Mouse (Mus musculus): ENCODE measurements at regions not wholly inside any gene's neighbourhood (a gene's known extent, or its start where the extent isn't known, plus 50 kb on each side); places are given as distances from the start of the nearest gene placed in this dataset.

DNA sequence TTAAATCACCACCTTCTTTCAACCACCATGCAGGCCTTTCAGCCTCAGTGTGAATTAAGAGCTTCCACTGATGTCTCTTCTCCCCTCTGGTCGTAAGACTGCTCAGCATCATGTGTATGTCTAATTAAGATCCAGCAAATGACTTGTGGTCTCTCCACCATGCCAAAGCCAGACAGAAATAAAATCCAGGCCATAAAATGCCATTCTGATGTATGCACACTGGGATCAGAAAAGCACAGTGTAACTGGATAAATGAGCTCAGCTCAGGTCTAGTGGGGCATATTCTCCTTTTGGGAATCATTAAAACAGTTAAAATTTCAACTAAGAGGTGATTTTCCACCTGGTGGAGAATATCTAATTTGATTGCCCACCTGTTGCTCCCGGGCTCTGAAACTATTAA is 136.5 kb downstream of the Slc5a7 start:
- Histone ChIP-seq H3K4me3 (replicated peaks; ENCODE audit: low read length) (no peak overlapping the region), H3K4me1 (replicated peaks; ENCODE audit: control insufficient read depth, insufficient read depth, low read length) (no peaks in the 10 kb centered on the region), H3K9ac (no peak overlapping the region), H3K27me3 (ENCODE audit: control insufficient read depth, insufficient read depth, low read length) (no peaks in the 10 kb centered on the region), H3K4me2 (replicated peaks) (no peak overlapping the region), H3K27ac (no peak overlapping the region), H3K9me3 (ENCODE audit: control insufficient read depth, low read length) (no peaks in the 10 kb centered on the region), H3K36me3 (replicated peaks; ENCODE audit: control insufficient read depth, insufficient read depth) (no peaks in the 10 kb centered on the region)
- no peak for ATAC-seq (ENCODE audit: low FRiP score)
- DNase-seq (ENCODE audit: low spot score) = no peak
- WGBS = 76% methylated on average over 2 of the region's 2 CpGs

DNA sequence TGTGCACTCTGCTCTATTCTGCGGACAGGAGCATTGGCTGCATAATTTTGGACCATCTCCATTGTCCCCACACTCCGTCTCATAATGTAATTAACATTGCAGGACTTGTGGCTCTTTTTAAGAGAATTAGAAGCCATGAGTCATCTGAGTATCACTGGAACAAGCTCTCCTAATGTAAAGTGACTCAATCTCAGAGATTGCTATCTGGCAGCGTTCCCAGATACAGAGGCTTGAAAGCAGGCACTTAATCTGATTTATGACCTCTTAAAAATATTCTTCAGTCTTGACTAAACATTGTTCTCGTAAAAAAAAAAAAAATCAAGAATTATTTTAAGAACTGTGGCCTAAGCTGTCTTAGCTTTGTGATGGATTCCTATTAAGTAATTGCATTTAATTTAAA is 140.1 kb downstream of the Slc5a7 start:
- Histone ChIP-seq H3K4me1 (replicated peaks; ENCODE audit: control insufficient read depth, insufficient read depth, low read length) (no peaks in the 10 kb centered on the region), H3K27ac (no peak overlapping the region), H3K27me3 (ENCODE audit: control insufficient read depth, insufficient read depth, low read length) (no peaks in the 10 kb centered on the region), H3K9ac (no peak overlapping the region), H3K36me3 (replicated peaks; ENCODE audit: control insufficient read depth, insufficient read depth) (no peaks in the 10 kb centered on the region), H3K4me3 (replicated peaks; ENCODE audit: low read length) (no peak overlapping the region), H3K9me3 (ENCODE audit: control insufficient read depth, low read length) (no peaks in the 10 kb centered on the region), H3K4me2 (replicated peaks) (no peak overlapping the region)
- 60% methylated on average over 4 of the region's 4 CpGs for WGBS
- no peak for DNase-seq (ENCODE audit: low spot score)
- ATAC-seq (ENCODE audit: low FRiP score) = no peak

DNA sequence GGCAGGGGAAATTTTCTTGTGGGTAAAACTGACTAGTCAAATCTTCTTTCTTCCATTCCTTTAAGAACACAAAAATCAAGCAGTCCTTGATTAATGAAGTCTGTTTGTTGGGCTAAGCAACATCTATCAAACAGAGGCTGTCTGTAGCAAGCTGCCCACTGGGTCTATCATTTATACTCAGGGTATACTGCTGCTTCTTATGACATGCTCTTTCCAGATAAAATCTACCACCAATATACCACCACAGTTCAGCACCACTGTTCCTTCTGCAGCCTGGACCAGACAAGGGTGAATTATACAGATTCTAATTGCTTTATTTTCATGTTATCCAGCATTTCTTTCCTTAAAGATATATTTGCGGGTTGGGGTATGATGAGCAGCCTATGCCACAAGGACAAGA is 140.5 kb downstream of the Slc5a7 start:
- H3K27me3 ChIP-seq (ENCODE audit: control insufficient read depth, insufficient read depth, low read length) = no peaks in the 10 kb centered on the region
- DNase-seq (ENCODE audit: low spot score) (no peak), ATAC-seq (ENCODE audit: low FRiP score) (no peak)
- no peaks in the 10 kb centered on the region for H3K9me3 ChIP-seq (ENCODE audit: control insufficient read depth, low read length)
- no peak overlapping the region for H3K9ac ChIP-seq
- 95% methylated on average over 1 of the region's 1 CpGs for WGBS
- no peak overlapping the region for H3K4me3 ChIP-seq (replicated peaks; ENCODE audit: low read length)
- no peak overlapping the region for H3K4me2 ChIP-seq (replicated peaks)
- H3K4me1 ChIP-seq (replicated peaks; ENCODE audit: control insufficient read depth, insufficient read depth, low read length) = no peaks in the 10 kb centered on the region
- no peak overlapping the region for H3K27ac ChIP-seq
- no peaks in the 10 kb centered on the region for H3K36me3 ChIP-seq (replicated peaks; ENCODE audit: control insufficient read depth, insufficient read depth)

DNA sequence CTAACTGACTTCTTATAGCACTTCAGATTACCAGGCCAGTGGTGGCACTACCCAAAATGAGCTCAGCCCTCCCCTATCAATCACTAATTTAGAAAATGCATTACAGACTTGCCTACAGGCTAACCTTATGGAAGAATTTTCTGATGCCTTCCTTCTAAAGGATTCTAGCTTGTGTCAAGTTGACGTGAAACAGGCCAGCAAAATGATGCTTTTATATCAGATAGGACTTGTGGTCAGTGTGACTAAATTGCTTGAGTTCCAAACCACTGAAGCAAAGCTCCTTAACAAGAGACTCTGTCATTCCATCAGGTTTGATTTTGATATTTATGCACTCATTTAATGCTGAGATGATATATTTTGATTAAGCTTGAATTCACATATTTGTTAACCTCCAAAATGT is 143.0 kb downstream of the Slc5a7 start:
- Histone ChIP-seq H3K9ac (no peak overlapping the region), H3K9me3 (ENCODE audit: control insufficient read depth, low read length) (no peaks in the 10 kb centered on the region), H3K27me3 (ENCODE audit: control insufficient read depth, insufficient read depth, low read length) (no peaks in the 10 kb centered on the region), H3K27ac (no peak overlapping the region), H3K4me1 (replicated peaks; ENCODE audit: control insufficient read depth, insufficient read depth, low read length) (no peaks in the 10 kb centered on the region), H3K4me3 (replicated peaks; ENCODE audit: low read length) (no peak overlapping the region), H3K36me3 (replicated peaks; ENCODE audit: control insufficient read depth, insufficient read depth) (no peaks in the 10 kb centered on the region), H3K4me2 (replicated peaks) (no peak overlapping the region)
- no peak for DNase-seq (ENCODE audit: low spot score)
- ATAC-seq (ENCODE audit: low FRiP score) = no peak
- 84% methylated on average over 1 of the region's 1 CpGs for WGBS

DNA sequence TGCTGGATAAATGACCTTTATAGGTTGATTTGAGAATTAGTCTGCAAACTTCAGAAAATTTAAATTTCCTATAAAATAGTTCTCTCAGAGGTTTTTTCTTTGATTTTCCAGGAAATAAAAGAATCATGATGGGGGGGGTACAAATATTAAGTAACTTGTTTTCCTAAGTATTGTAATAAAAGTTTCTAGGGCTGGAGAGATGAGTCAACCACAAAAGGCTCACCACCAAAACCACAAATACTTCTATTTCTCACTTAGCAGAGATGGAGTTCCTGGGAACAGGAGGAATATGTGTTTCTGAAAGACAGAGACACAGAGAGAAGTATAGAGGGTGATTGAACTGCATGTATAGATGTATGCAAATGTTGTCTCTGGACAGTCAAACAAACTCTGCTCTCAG is 144.3 kb downstream of the Slc5a7 start:
- Histone ChIP-seq H3K4me3 (replicated peaks; ENCODE audit: low read length) (no peak overlapping the region), H3K9me3 (ENCODE audit: control insufficient read depth, low read length) (no peaks in the 10 kb centered on the region), H3K4me1 (replicated peaks; ENCODE audit: control insufficient read depth, insufficient read depth, low read length) (no peaks in the 10 kb centered on the region), H3K27me3 (ENCODE audit: control insufficient read depth, insufficient read depth, low read length) (no peaks in the 10 kb centered on the region), H3K9ac (no peak overlapping the region), H3K4me2 (replicated peaks) (no peak overlapping the region), H3K36me3 (replicated peaks; ENCODE audit: control insufficient read depth, insufficient read depth) (no peaks in the 10 kb centered on the region), H3K27ac (no peak overlapping the region)
- DNase-seq (ENCODE audit: low spot score) (no peak), ATAC-seq (ENCODE audit: low FRiP score) (no peak)

Measured in hindbrain, embryonic 14.5 days (tissue).